Mouse (Mus musculus) hindbrain, embryonic 11.5 days (tissue): ENCODE measurements around the gene Xpnpep1. TPM values are rescaled to one million over a fixed set of nuclear protein-coding genes. Genes with fewer than 3 reads are reported as not detected.

Experiments used
- ATAC-seq: fragments of 200-750 bp; cut with Nextera tagmentation; 2 replicates; pipeline ENCODE4 v1.8.0; 2017; ENCODE audit warnings: mild to moderate bottlenecking, moderate TSS enrichment, moderate library complexity; ENCODE audit not compliant: low FRiP score
- DNase-seq: peaks from one replicate; pipeline ENCODE4 v3.0.0-alpha.2; 2015; ENCODE audit warnings: low spot score
- H3K27ac ChIP-seq: fragments of 300-500 bp; sonication (generic); 2 replicates; pipeline ENCODE4 v1.5.1; 2014; ENCODE audit warnings: mild to moderate bottlenecking, low read depth, low read length
- H3K27me3 ChIP-seq: fragments of 300-500 bp; sonication (generic); 2 replicates; pipeline ENCODE4 v1.6.1; 2014; ENCODE audit warnings: mild to moderate bottlenecking, low read length, moderate library complexity, mixed read lengths; ENCODE audit not compliant: control insufficient read depth, insufficient read depth
- H3K36me3 ChIP-seq: fragments of 300-500 bp; sonication (generic); 2 replicates; pipeline ENCODE4 v1.6.1; 2014; ENCODE audit warnings: mild to moderate bottlenecking, low read length, moderate library complexity, mixed read lengths; ENCODE audit not compliant: control insufficient read depth, insufficient read depth
- H3K4me1 ChIP-seq: fragments of 300-500 bp; sonication (generic); replicated peaks from 2 replicates; pipeline ENCODE4 v1.6.1; 2014; ENCODE audit warnings: low read length, mixed read lengths; ENCODE audit not compliant: control insufficient read depth, insufficient read depth
- H3K4me2 ChIP-seq: fragments of 300-500 bp; sonication (generic); replicated peaks from 2 replicates; pipeline ENCODE4 v1.6.1; 2014; ENCODE audit warnings: mild to moderate bottlenecking, low read depth, low read length
- H3K4me3 ChIP-seq: fragments of 300-500 bp; sonication (generic); 2 replicates; pipeline ENCODE4 v1.5.1; 2014; ENCODE audit warnings: low read depth, low read length
- H3K9ac ChIP-seq: fragments of 300-500 bp; sonication (generic); 2 replicates; pipeline ENCODE4 v1.6.1; 2014; ENCODE audit warnings: low read depth, low read length
- H3K9me3 ChIP-seq: fragments of 300-500 bp; sonication (generic); 2 replicates; pipeline ENCODE4 v1.6.1; 2016; ENCODE audit warnings: low read length; ENCODE audit not compliant: control insufficient read depth
- WGBS: fragments of 180-500 bp; shearing (Covaris S2); extraction: QIAGEN DNeasy Blood & Tissue Kit; methylation state at CpG from one replicate; pipeline ENCODE4 v1.1.7; 2014; 5-methylcytosine and 5-hydroxymethylcytosine counted together
- polyA plus RNA-seq: library from polyadenylated mRNA; unstranded; fragments of >200 nt; fragmentation: Nextera tagmentation; extraction: Ambion mirVana; gene quantifications from 2 replicates; pipeline ENCODE4 v1.2.1, GENCODE M21; 2014

Gene Xpnpep1
- 132 and 163 TPM in 2 replicates for polyA plus RNA-seq

- no peak within 1 kb of the TSS for H3K27ac ChIP-seq
- WGBS: 84% methylated on average over 23 of the region's 23 CpGs
- ATAC-seq (no peak), DNase-seq (no peak)
- H3K36me3 ChIP-seq: no peaks in the 10 kb centered on the region
- H3K4me1 ChIP-seq: no peaks in the 10 kb centered on the region; the same call in 1 of the 2 replicates
- H3K4me3 ChIP-seq: peak within 1 kb of the TSS; percentile 89
- no peaks in the 10 kb centered on the region for H3K27me3 ChIP-seq
- no peak within 1 kb of the TSS for H3K9ac ChIP-seq
- H3K9me3 ChIP-seq: no peaks in the 10 kb centered on the region
- H3K4me2 ChIP-seq: peak within 1 kb of the TSS; percentile 61
Observed at GRCm38 (mm10) chr19:53040164-53041132, at the start of gene Xpnpep1. Gene Xpnpep1, minus strand, starts transcription at chr19:53040214.

DNA sequence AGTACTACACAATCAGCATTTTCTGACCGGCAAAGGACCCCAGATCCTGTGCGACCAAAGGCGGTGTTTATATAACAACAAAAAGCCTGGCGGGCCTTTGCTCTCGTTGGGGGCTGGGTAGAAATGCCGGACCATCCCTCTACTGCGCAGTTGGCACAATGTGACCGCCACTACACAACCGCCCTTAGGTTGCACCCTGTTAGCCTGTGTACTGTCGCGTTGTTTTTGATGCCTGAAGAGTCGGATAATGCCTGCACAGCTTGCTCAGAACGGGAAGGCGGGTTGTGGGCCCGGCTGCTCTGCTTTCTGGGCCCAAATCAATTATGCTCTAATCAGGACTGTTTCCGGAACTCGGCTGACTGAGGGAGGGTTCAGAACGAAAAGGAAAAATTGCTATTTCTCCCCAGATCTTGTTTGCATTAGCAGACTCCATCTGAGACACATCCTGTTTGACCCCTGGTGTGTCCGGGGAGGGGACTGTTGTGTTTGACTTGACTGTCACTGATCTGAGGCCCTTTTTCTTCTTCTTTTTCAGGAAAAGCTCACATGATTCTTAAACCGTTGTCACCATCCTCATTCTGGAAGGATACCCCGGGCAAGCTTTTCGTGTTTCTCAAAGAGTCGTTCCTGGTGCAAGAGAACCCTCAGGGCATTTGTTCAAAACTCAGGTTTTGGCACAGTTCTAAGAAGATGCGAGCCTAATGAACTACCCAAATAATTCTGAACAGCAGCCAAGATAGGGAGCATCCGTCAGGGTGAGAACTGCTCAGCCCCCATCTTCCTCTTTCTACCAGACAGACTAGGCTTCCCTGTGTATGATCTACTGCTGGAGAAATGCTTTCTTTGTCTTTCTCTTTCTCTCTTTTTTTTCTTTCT, 47.5 kb upstream of the Xpnpep1 start:
- ATAC-seq (peak; percentile 45; the same call in 1 of the 2 replicates), DNase-seq (peak; percentile 54)
- H3K4me3 ChIP-seq: no peak overlapping the region
- WGBS: 34% methylated on average over 25 of the region's 25 CpGs
- H3K27me3 ChIP-seq: no peaks in the 10 kb centered on the region
- peak overlapping the region; percentile 13 for H3K4me2 ChIP-seq
- H3K9me3 ChIP-seq: no peaks in the 10 kb centered on the region
- H3K4me1 ChIP-seq: no peaks in the 10 kb centered on the region
- no peaks in the 10 kb centered on the region for H3K36me3 ChIP-seq
- no peak overlapping the region for H3K27ac ChIP-seq
- peak overlapping the region; percentile 36; the same call in 1 of the 2 replicates for H3K9ac ChIP-seq

DNA sequence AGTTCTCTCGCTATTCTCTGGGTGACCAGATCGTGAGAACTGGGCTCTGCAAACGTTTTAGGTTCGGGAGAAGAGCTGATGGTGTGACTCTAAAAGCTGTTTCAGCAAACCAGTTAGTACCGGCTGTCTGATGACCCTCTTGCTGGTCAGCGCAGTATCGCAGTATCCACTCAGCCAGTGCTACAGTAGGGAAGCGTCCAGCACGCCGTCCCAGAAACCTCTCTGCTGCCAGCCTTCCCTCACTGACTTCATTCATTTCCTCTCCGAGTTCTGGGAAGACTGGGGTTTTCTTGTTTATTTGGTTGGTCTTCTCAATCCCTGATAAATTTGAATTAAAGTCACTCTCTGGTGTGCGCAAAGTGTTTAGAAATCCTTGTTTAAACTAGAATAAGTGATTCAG, 46.8 kb upstream of the Xpnpep1 start:
- no peak overlapping the region; the same call in 1 of the 2 replicates for H3K4me2 ChIP-seq

GRCm38 (mm10) chr19:53084735-53085134, 44.7 kb upstream of the Xpnpep1 start:
- Histone ChIP-seq H3K27ac (no peak overlapping the region), H3K36me3 (no peaks in the 10 kb centered on the region), H3K9ac (no peak overlapping the region), H3K4me1 (no peaks in the 10 kb centered on the region), H3K4me3 (no peak overlapping the region), H3K27me3 (no peaks in the 10 kb centered on the region), H3K9me3 (no peaks in the 10 kb centered on the region), H3K4me2 (no peak overlapping the region)
- no peak for DNase-seq
- ATAC-seq: no peak
- WGBS: 64% methylated on average over 5 of the region's 5 CpGs

More for the DNA sequence above, 46.8 kb upstream of the Xpnpep1 start:
- 59% methylated on average over 12 of the region's 12 CpGs for WGBS
- Histone ChIP-seq H3K27me3 (no peaks in the 10 kb centered on the region), H3K27ac (no peak overlapping the region), H3K36me3 (no peaks in the 10 kb centered on the region), H3K9me3 (no peaks in the 10 kb centered on the region), H3K9ac (0 out of 2 replicates have a peak overlapping the region, but pooled peaks have one; percentile 15), H3K4me3 (no peak overlapping the region), H3K4me1 (no peaks in the 10 kb centered on the region)
- peak; percentile 27 for DNase-seq
- no peak for ATAC-seq

DNA sequence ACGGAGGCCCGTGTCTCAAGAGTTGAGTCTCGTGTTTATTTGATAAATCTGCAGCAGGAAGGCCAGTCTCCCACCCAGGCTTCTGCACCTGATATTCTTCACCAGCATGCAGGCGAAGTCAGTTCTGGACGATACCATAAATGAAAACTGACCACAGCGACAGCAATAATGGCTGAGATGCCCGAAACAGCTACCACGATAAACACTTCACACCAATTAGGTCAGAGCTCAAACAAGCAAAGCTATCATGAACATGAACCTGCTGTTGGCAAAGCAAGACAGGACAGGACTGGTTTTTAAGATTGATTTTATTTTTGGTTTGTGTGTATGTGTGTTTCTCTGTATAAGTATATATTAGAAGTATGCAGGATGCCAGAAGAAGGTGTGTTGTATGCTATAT, 42.8 kb upstream of the Xpnpep1 start:
- WGBS: 91% methylated on average over 8 of the region's 8 CpGs
- Histone ChIP-seq H3K27ac (no peak overlapping the region), H3K4me2 (no peak overlapping the region), H3K4me3 (no peak overlapping the region), H3K9me3 (no peaks in the 10 kb centered on the region), H3K27me3 (no peaks in the 10 kb centered on the region), H3K9ac (no peak overlapping the region), H3K4me1 (no peaks in the 10 kb centered on the region), H3K36me3 (no peaks in the 10 kb centered on the region)
- DNase-seq (no peak), ATAC-seq (no peak)

GRCm38 (mm10) chr19:53081339-53081738, 41.3 kb upstream of the Xpnpep1 start:
- no peak for ATAC-seq
- 74% methylated on average over 3 of the region's 3 CpGs for WGBS

GRCm38 (mm10) chr19:53080921-53081320, 40.9 kb upstream of the Xpnpep1 start:
- ATAC-seq (no peak), DNase-seq (no peak)
- H3K9me3 ChIP-seq: no peaks in the 10 kb centered on the region
- no peak overlapping the region for H3K9ac ChIP-seq
- 35% methylated on average over 6 of the region's 6 CpGs for WGBS
- no peaks in the 10 kb centered on the region for H3K4me1 ChIP-seq
- no peak overlapping the region for H3K4me2 ChIP-seq
- H3K36me3 ChIP-seq: no peaks in the 10 kb centered on the region
- H3K27me3 ChIP-seq: no peaks in the 10 kb centered on the region
- no peak overlapping the region for H3K27ac ChIP-seq
- H3K4me3 ChIP-seq: no peak overlapping the region

More at GRCm38 (mm10) chr19:53081339-53081738, 41.3 kb upstream of the Xpnpep1 start:
- DNase-seq: no peak
- Histone ChIP-seq H3K9ac (no peak overlapping the region), H3K27me3 (no peaks in the 10 kb centered on the region), H3K27ac (no peak overlapping the region), H3K9me3 (no peaks in the 10 kb centered on the region), H3K4me3 (no peak overlapping the region), H3K4me2 (no peak overlapping the region), H3K4me1 (no peaks in the 10 kb centered on the region), H3K36me3 (no peaks in the 10 kb centered on the region)

DNA sequence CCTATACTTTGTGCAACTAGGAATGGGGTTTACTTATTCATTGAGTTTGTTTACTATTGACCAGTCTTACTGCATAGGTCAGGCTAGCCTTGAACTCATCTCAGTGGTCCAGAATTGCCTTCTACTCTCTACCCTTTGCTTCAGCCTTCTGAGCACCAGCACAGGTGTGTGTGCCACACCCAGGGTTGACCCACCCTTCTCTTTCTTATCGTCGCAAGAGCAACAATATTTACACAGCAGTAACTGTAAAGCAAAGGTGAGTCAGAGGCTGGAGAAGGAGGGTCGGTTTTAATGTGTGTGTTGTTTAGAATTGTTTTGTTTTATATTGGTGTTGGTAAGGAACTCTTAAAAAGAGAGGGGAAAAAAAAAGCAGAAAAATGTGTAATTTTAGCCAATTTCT, 40.5 kb upstream of the Xpnpep1 start:
- 73% methylated on average over 3 of the region's 3 CpGs for WGBS
- Histone ChIP-seq H3K9ac (no peak overlapping the region), H3K9me3 (no peaks in the 10 kb centered on the region), H3K4me3 (no peak overlapping the region), H3K27me3 (no peaks in the 10 kb centered on the region), H3K4me2 (no peak overlapping the region), H3K27ac (no peak overlapping the region), H3K4me1 (no peaks in the 10 kb centered on the region), H3K36me3 (no peaks in the 10 kb centered on the region)
- ATAC-seq (no peak), DNase-seq (no peak)
